Mouse (Mus musculus) CH12.LX (cell line): ENCODE data around the gene Zmynd11. TPM values are rescaled to one million over a fixed set of nuclear protein-coding genes. Genes with fewer than 3 reads are reported as not detected.

Source experiments
- DNase-seq: peaks from one replicate; pipeline ENCODE4 v3.0.0-alpha.2; 2013; ENCODE audit errors: extremely low read depth
- H3K27ac ChIP-seq: 2 replicates; pipeline ENCODE4 v1.5.1; 2012; ENCODE audit warnings: low read depth, mild to moderate bottlenecking, control low read depth, moderate library complexity; ENCODE audit not compliant: insufficient read depth
- H3K27me3 ChIP-seq: replicated peaks from 2 replicates; pipeline ENCODE3; 2012; ENCODE audit warnings: inconsistent platforms
- H3K36me3 ChIP-seq, 2 experiments: replicated peaks in 1 of 2; 2 replicates each; pipeline versions ENCODE3 to v1.6.1; 2012; ENCODE audit warnings: inconsistent platforms in 1 of 2, low read length in 1 of 2, mild to moderate bottlenecking in 1 of 2, mixed read lengths in 1 of 2, moderate library complexity in 1 of 2; ENCODE audit not compliant: control insufficient read depth in 1 of 2, insufficient read depth in 1 of 2
- H3K4me1 ChIP-seq, 2 experiments: 2 replicates each; pipeline ENCODE4 v1.6.1; 2012; ENCODE audit warnings: inconsistent platforms in 1 of 2, moderate library complexity in 1 of 2; ENCODE audit not compliant: insufficient read depth in 2 of 2, control insufficient read depth in 1 of 2
- H3K4me2 ChIP-seq: 2 replicates; pipeline ENCODE4 v1.6.1; 2012; ENCODE audit warnings: low read depth, mild to moderate bottlenecking, control low read depth; ENCODE audit not compliant: poor library complexity, insufficient read depth, severe bottlenecking
- H3K4me3 ChIP-seq, 3 experiments: fragments of 150-350 bp in 1 of 3; sonication (generic) in 1 of 3; replicated peaks in 1 of 3; 2 replicates each; pipeline versions ENCODE3 to v1.5.1; 2011 to 2012; ENCODE audit warnings: low read depth in 2 of 3, low read length in 2 of 3, mild to moderate bottlenecking in 2 of 3, moderate library complexity in 2 of 3, control low read depth in 1 of 3, improper control_type of control experiment in 1 of 3, inconsistent platforms in 1 of 3, mixed read lengths in 1 of 3; ENCODE audit not compliant: poor library complexity in 1 of 3
- H3K79me2 ChIP-seq: replicated peaks from 2 replicates; pipeline ENCODE4 v1.6.1; 2012; ENCODE audit warnings: mild to moderate bottlenecking, moderate library complexity; ENCODE audit not compliant: control insufficient read depth, poor library complexity, insufficient read depth, severe bottlenecking; ENCODE audit errors: extremely low read depth
- H3K9ac ChIP-seq: 2 replicates; pipeline ENCODE4 v1.6.1; 2012; ENCODE audit warnings: low read depth, mild to moderate bottlenecking, control low read depth, moderate library complexity; ENCODE audit not compliant: insufficient read depth
- H3K9me3 ChIP-seq: replicated peaks from 2 replicates; pipeline ENCODE3; 2012; ENCODE audit warnings: low read length, inconsistent platforms, mixed read lengths
- BHLHE40 ChIP-seq: IDR thresholded peaks from 2 replicates; pipeline ENCODE4 v1.6.1; 2011; ENCODE audit warnings: mild to moderate bottlenecking, low read depth, low read length, improper control_type of control experiment
- CHD2 ChIP-seq: IDR thresholded peaks from 2 replicates; pipeline ENCODE4 v1.6.1; 2011; ENCODE audit warnings: low read length, improper control_type of control experiment
- CTCF ChIP-seq, 2 experiments: IDR thresholded peaks in 1 of 2; conservative IDR thresholded peaks in 1 of 2; 2 replicates each; pipeline ENCODE4 v1.5.1; 2011 to 2012; ENCODE audit warnings: low read depth in 2 of 2, low read length in 2 of 2, improper control_type of control experiment in 1 of 2, inconsistent platforms in 1 of 2, mild to moderate bottlenecking in 1 of 2, moderate library complexity in 1 of 2
- ETS1 ChIP-seq: conservative IDR thresholded peaks from 2 replicates; pipeline ENCODE4 v1.6.1; 2012; ENCODE audit warnings: low read depth, mild to moderate bottlenecking, inconsistent platforms, low read length, improper control_type of control experiment, moderate library complexity
- MAX ChIP-seq: IDR thresholded peaks from 2 replicates; pipeline ENCODE4 v1.6.1; 2011; ENCODE audit warnings: low read length, improper control_type of control experiment
- RCOR1 ChIP-seq: conservative IDR thresholded peaks from 2 replicates; pipeline ENCODE4 v1.6.1; 2012; ENCODE audit warnings: low read depth, mild to moderate bottlenecking, inconsistent platforms, low read length, improper control_type of control experiment
- SIN3A ChIP-seq: IDR thresholded peaks from 2 replicates; pipeline ENCODE4 v1.6.1; 2012; ENCODE audit warnings: low read length, improper control_type of control experiment, inconsistent platforms
- SMC3 ChIP-seq: IDR thresholded peaks from 2 replicates; pipeline ENCODE4 v1.6.1; 2011; ENCODE audit warnings: low read depth, low read length, improper control_type of control experiment
- USF1 ChIP-seq: IDR thresholded peaks from 2 replicates; pipeline ENCODE4 v1.6.1; 2014; ENCODE audit warnings: low read depth, mild to moderate bottlenecking, inconsistent platforms, low read length, improper control_type of control experiment
- ZKSCAN1 ChIP-seq: IDR thresholded peaks from 2 replicates; pipeline ENCODE4 v1.6.1; 2012; ENCODE audit warnings: low read depth, inconsistent platforms, low read length, improper control_type of control experiment, borderline replicate concordance
- ZMIZ1 ChIP-seq: IDR thresholded peaks from 2 replicates; pipeline ENCODE4 v1.6.1; 2012; ENCODE audit warnings: low read depth, mild to moderate bottlenecking, inconsistent platforms, low read length, improper control_type of control experiment
- dilution Hi-C: fragments of 300-500 bp; cut with MboI; formaldehyde crosslinking; loops from 2 replicates; pipeline ENCODE4 v1.14.3; 2020; ENCODE audit warnings: low sequenced_read_pairs; ENCODE audit not compliant: extremely low pct_unique_long_range_greater_than_20kb, extremely low pct_ligation_motif_present
- in situ Hi-C: fragments of 300-500 bp; cut with MboI; formaldehyde crosslinking; loops from 3 replicates; pipeline ENCODE4 v1.14.3; 2019; ENCODE audit warnings: low sequenced_read_pairs, low pct_ligation_motif_present, low pct_unique_long_range_greater_than_20kb, mixed read lengths
- polyA plus RNA-seq: library from polyadenylated mRNA; unstranded; fragments of >175 nt; gene quantifications from 2 replicates; pipeline ENCODE4 v1.2.1, GENCODE M21; 2012; ENCODE audit warnings: low read depth; ENCODE audit not compliant: insufficient read length
- total RNA-seq, 2 experiments: library from RNA; depleted of rRNA; stranded (reverse); fragments of 300-350 nt in 1 of 2; fragments of >200 nt in 1 of 2; gene quantifications; 2 replicates each; pipeline ENCODE4 v1.2.3; 2012 to 2014

The Zmynd11 gene
- total and polyA plus RNA-seq, 3 experiments, result 18.1 to 32.2 (median 20.4) TPM

DNA sequence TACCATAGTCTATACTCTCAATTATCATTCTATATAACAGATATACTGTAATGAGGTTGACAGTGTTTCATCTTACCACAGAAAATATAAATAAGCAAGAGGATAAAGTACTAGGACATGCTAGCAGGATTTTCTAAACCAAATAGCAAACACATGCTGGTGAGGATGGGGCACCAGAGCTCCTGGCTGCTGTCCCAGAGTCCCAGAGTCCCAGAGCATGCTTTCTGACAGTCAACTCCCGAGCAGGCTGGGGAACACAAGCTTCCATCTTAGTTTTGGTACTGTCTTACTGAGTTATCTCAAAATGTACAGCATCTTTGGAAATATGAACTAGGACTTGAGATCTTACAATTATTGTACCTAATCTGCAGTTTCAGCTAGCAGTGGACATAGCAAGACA is 14.8 kb downstream of the Zmynd11 start:
- dilution Hi-C loops, result no loop called here
- in situ Hi-C loops, result no loop called here
- Histone ChIP-seq H3K27ac (no peak overlapping the region), H3K9me3 (no peaks in the 10 kb centered on the region), H3K36me3 (peaks cover 0 to 2% of the 10 kb centered on the region in 2 experiments), H3K4me1 (0 out of 4 replicates have a peak, but pooled peaks cover 0 to 4% of the 10 kb centered on the region in 2 experiments), H3K4me3 (no peak overlapping the region), H3K4me2 (no peak overlapping the region), H3K79me2 (peaks cover 6% of the 10 kb centered on the region; the same call in 1 of the 2 replicates), H3K9ac (no peak overlapping the region), H3K27me3 (no peaks in the 10 kb centered on the region)
- TF ChIP-seq USF1, result no peak
- no peak for TF ChIP-seq CTCF (conservative IDR thresholded peaks at IDR 0.05 in 1 of 2, IDR thresholded peaks at IDR 0.05 in 1 of 2; ENCODE audit: low read depth in 2 of 2, low read length in 2 of 2)
- no peak for DNase-seq

- Histone ChIP-seq H3K79me2 (peaks cover 6% of the 10 kb centered on the region; the same call in 1 of the 2 replicates), H3K4me2 (no peak overlapping the region), H3K36me3 (peaks cover 0 to 5% of the 10 kb centered on the region in 2 experiments), H3K9ac (no peak overlapping the region), H3K27ac (no peak overlapping the region), H3K9me3 (no peaks in the 10 kb centered on the region), H3K27me3 (no peaks in the 10 kb centered on the region), H3K4me1 (0 out of 4 replicates have a peak, but pooled peaks cover 0 to 4% of the 10 kb centered on the region in 2 experiments), H3K4me3 (no peak overlapping the region)
- DNase-seq, result no peak
- dilution Hi-C loops, result no loop called here
- TF ChIP-seq SIN3A (no peak), USF1 (no peak), RCOR1 (no peak), CHD2 (no peak), ZMIZ1 (no peak), ZKSCAN1 (no peak), MAX (no peak), ETS1 (no peak), BHLHE40 (no peak)
- in situ Hi-C loops, result no loop called here
Measured at GRCm38 (mm10) chr13:9749796-9750195, 15.3 kb downstream of the Zmynd11 start.

DNA sequence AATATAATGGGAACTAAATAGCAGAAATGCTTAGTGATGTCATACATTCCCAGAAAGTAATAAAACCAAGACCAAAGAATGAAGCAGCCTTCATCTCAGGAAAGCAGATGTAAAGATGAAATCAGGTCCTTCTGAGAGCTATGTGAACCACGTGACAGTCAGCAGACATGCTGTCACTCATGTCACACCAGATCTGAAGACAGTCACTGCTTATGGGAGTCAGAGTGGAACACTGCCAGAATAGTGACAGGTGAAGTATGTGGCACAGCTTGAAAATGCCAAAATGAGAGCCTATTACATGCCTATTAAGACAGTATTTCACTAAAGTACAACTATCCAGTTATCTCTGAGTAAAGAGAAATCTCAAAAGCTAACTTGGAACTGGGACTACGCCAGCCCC is 26.9 kb downstream of the Zmynd11 start:
- in situ Hi-C loops (no loop called here), dilution Hi-C loops (no loop called here)
- DNase-seq, result no peak
- H3K4me2 ChIP-seq, result no peak overlapping the region
- H3K9ac ChIP-seq, result no peak overlapping the region
- H3K79me2 ChIP-seq, result no peaks in the 10 kb centered on the region; the same call in 1 of the 2 replicates
- H3K27ac ChIP-seq, result no peak overlapping the region
- TF ChIP-seq SMC3 (no peak), CHD2 (no peak)
- H3K36me3 ChIP-seq, result peaks cover 0 to 9% of the 10 kb centered on the region in 2 experiments
- H3K9me3 ChIP-seq, result no peaks in the 10 kb centered on the region
- no peaks in the 10 kb centered on the region; a peak in 1 of 4 replicates for H3K4me1 ChIP-seq
- H3K27me3 ChIP-seq, result no peaks in the 10 kb centered on the region
- no peak overlapping the region for H3K4me3 ChIP-seq
